Mouse (Mus musculus) intestine, postnatal 0 days (tissue): Measurements from ENCODE around the gene Ttc19. TPM values are rescaled to one million over a fixed set of nuclear protein-coding genes. Genes with fewer than 3 reads are reported as not detected.
A peak's percentile ranks its signal among the peaks of the same experiment; 100 is the strongest.
"Not testable (repeated sequence)": the region's sequence is repeated elsewhere in the genome, so short reads cannot be mapped to it uniquely, and the experiment has no call there.

Source experiments
- ATAC-seq: fragments of 200-750 bp; cut with Nextera tagmentation; 2 replicates; pipeline ENCODE4 v1.8.0; 2017; ENCODE audit warnings: mild to moderate bottlenecking, moderate TSS enrichment, moderate library complexity
- H3K27ac ChIP-seq: fragments of 300-500 bp; sonication (generic); 2 replicates; pipeline ENCODE4 v1.5.1; 2014; ENCODE audit warnings: mild to moderate bottlenecking, low read depth, low read length, moderate library complexity
- H3K27me3 ChIP-seq: fragments of 300-500 bp; sonication (generic); replicated peaks from 2 replicates; pipeline ENCODE4 v1.6.1; 2014; ENCODE audit warnings: low read length, mixed read lengths; ENCODE audit not compliant: control insufficient read depth, insufficient read depth
- H3K36me3 ChIP-seq: fragments of 300-500 bp; sonication (generic); 2 replicates; pipeline ENCODE4 v1.6.1; 2014; ENCODE audit warnings: mild to moderate bottlenecking, moderate library complexity; ENCODE audit not compliant: control insufficient read depth, insufficient read depth
- H3K4me1 ChIP-seq: fragments of 300-500 bp; sonication (generic); replicated peaks from 2 replicates; pipeline ENCODE4 v1.6.1; 2014; ENCODE audit warnings: antibody characterized with exemption, low read length, mixed read lengths; ENCODE audit not compliant: control insufficient read depth, insufficient read depth
- H3K4me2 ChIP-seq: fragments of 300-500 bp; sonication (generic); replicated peaks from 2 replicates; pipeline ENCODE4 v1.6.1; 2014; ENCODE audit warnings: low read depth, mild to moderate bottlenecking, moderate library complexity
- H3K4me3 ChIP-seq: fragments of 300-500 bp; sonication (generic); 2 replicates; pipeline ENCODE4 v1.5.1; 2014; ENCODE audit warnings: low read depth, low read length
- H3K9ac ChIP-seq: fragments of 300-500 bp; sonication (generic); 2 replicates; pipeline ENCODE4 v1.6.1; 2014; ENCODE audit warnings: mild to moderate bottlenecking, low read depth, low read length
- H3K9me3 ChIP-seq: fragments of 300-500 bp; sonication (generic); 2 replicates; pipeline ENCODE4 v1.6.1; 2016; ENCODE audit warnings: mixed run types; ENCODE audit not compliant: control insufficient read depth
- CTCF ChIP-seq: sonication (generic); IDR thresholded peaks from 2 replicates; pipeline ENCODE4 v1.5.1; 2016; ENCODE audit warnings: low read depth, mild to moderate bottlenecking, control low read depth, antibody characterized with exemption, moderate library complexity
- WGBS: fragments of 180-500 bp; shearing (Covaris S2); extraction: QIAGEN DNeasy Blood & Tissue Kit; methylation state at CpG from one replicate; pipeline ENCODE4 v1.1.7; 2014; 5-methylcytosine and 5-hydroxymethylcytosine counted together
- polyA plus RNA-seq: library from polyadenylated mRNA; unstranded; fragments of >200 nt; fragmentation: Nextera tagmentation; extraction: Ambion mirVana; gene quantifications from 2 replicates; pipeline ENCODE4 v1.2.1, GENCODE M21; 2015

Gene Ttc19
- polyA plus RNA-seq, 1 experiment from 2014 or later: 11.5 TPM

- H3K9ac ChIP-seq: no peak overlapping the region
- no peak for ATAC-seq
- H3K9me3 ChIP-seq: no peaks in the 10 kb centered on the region
- H3K4me2 ChIP-seq: no peak overlapping the region
- no peak overlapping the region for H3K4me3 ChIP-seq
- H3K36me3 ChIP-seq: no peaks in the 10 kb centered on the region
- TF ChIP-seq CTCF: peak; percentile 9; the same call in 1 of the 2 replicates
- H3K27ac ChIP-seq: no peak overlapping the region
- no peaks in the 10 kb centered on the region for H3K4me1 ChIP-seq
- 59% methylated on average over 8 of the region's 8 CpGs for WGBS
- no peaks in the 10 kb centered on the region for H3K27me3 ChIP-seq
Observed at GRCm38 (mm10) chr11:62277086-62277485, 4.2 kb upstream of the Ttc19 start.

- peak; percentile 75 for ATAC-seq
- peak; percentile 94 for TF ChIP-seq CTCF
- WGBS: 9% methylated on average over 5 of the region's 5 CpGs
- no peaks in the 10 kb centered on the region for H3K27me3 ChIP-seq
- no peak overlapping the region for H3K4me3 ChIP-seq
- H3K4me2 ChIP-seq: no peak overlapping the region
- H3K27ac ChIP-seq: no peak overlapping the region
- H3K4me1 ChIP-seq: no peaks in the 10 kb centered on the region
- H3K9me3 ChIP-seq: no peaks in the 10 kb centered on the region
- no peak overlapping the region for H3K9ac ChIP-seq
- no peaks in the 10 kb centered on the region for H3K36me3 ChIP-seq
Observed at GRCm38 (mm10) chr11:62278027-62278426, 3.2 kb upstream of the Ttc19 start.

GRCm38 (mm10) chr11:62281601-62281997, 326 bp downstream of the Ttc19 start:
- Histone ChIP-seq H3K4me3 (peak overlapping the region; percentile 86), H3K4me2 (peak overlapping the region; percentile 70), H3K27me3 (no peaks in the 10 kb centered on the region), H3K27ac (peak overlapping the region; percentile 93), H3K9ac (peak overlapping the region; percentile 78), H3K9me3 (no peaks in the 10 kb centered on the region), H3K36me3 (peaks cover 18% of the 10 kb centered on the region), H3K4me1 (no peaks in the 10 kb centered on the region)
- under 1% methylated on average over 54 of the region's 57 CpGs for WGBS
- TF ChIP-seq CTCF: no peak
- peak; percentile 84 for ATAC-seq

GRCm38 (mm10) chr11:62284020-62284419, 2.7 kb downstream of the Ttc19 start:
- H3K27me3 ChIP-seq, ATAC-seq, H3K9ac ChIP-seq, H3K27ac ChIP-seq, H3K9me3 ChIP-seq, H3K4me1 ChIP-seq, H3K4me2 ChIP-seq, H3K4me3 ChIP-seq: not testable (repeated sequence)
- WGBS: 92% methylated on average over 3 of the region's 3 CpGs
- H3K36me3 ChIP-seq: peaks cover 37% of the 10 kb centered on the region

- Histone ChIP-seq H3K27ac (no peak overlapping the region), H3K4me1 (no peaks in the 10 kb centered on the region), H3K4me3 (no peak overlapping the region), H3K27me3 (no peaks in the 10 kb centered on the region), H3K36me3 (peaks cover 37% of the 10 kb centered on the region), H3K9me3 (no peaks in the 10 kb centered on the region), H3K4me2 (no peak overlapping the region), H3K9ac (no peak overlapping the region)
- ATAC-seq: no peak
- no peak for TF ChIP-seq CTCF
- 83% methylated on average over 8 of the region's 8 CpGs for WGBS
Observed at GRCm38 (mm10) chr11:62285020-62285419, 3.7 kb downstream of the Ttc19 start.

GRCm38 (mm10) chr11:62287700-62288099, 6.4 kb downstream of the Ttc19 start:
- WGBS: 96% methylated on average over 1 of the region's 1 CpGs
- ATAC-seq: no peak

GRCm38 (mm10) chr11:62294121-62294520, 12.8 kb downstream of the Ttc19 start:
- H3K4me1 ChIP-seq: no peaks in the 10 kb centered on the region
- no peak overlapping the region for H3K27ac ChIP-seq
- H3K36me3 ChIP-seq: peaks cover 26% of the 10 kb centered on the region; the same call in 1 of the 2 replicates
- TF ChIP-seq CTCF: no peak
- ATAC-seq: peak; percentile 65
- no peak overlapping the region for H3K9ac ChIP-seq
- H3K4me2 ChIP-seq: no peak overlapping the region
- no peaks in the 10 kb centered on the region for H3K9me3 ChIP-seq
- no peaks in the 10 kb centered on the region for H3K27me3 ChIP-seq
- H3K4me3 ChIP-seq: no peak overlapping the region
- WGBS: 89% methylated on average over 2 of the region's 2 CpGs

More at GRCm38 (mm10) chr11:62287700-62288099, 6.4 kb downstream of the Ttc19 start:
- H3K4me2 ChIP-seq: no peak overlapping the region
- no peak overlapping the region for H3K4me3 ChIP-seq
- peaks cover 44% of the 10 kb centered on the region for H3K36me3 ChIP-seq
- no peaks in the 10 kb centered on the region for H3K27me3 ChIP-seq
- no peak for TF ChIP-seq CTCF
- no peak overlapping the region for H3K27ac ChIP-seq
- no peaks in the 10 kb centered on the region for H3K9me3 ChIP-seq
- H3K4me1 ChIP-seq: no peaks in the 10 kb centered on the region
- no peak overlapping the region for H3K9ac ChIP-seq
